Mouse (Mus musculus): Measurements from ENCODE around the gene Wrb. TPM values are rescaled to one million over a fixed set of nuclear protein-coding genes. Genes with fewer than 3 reads are reported as not detected.

The Wrb gene
- polyA plus RNA-seq, 1 experiment: 28.4 TPM

DNA sequence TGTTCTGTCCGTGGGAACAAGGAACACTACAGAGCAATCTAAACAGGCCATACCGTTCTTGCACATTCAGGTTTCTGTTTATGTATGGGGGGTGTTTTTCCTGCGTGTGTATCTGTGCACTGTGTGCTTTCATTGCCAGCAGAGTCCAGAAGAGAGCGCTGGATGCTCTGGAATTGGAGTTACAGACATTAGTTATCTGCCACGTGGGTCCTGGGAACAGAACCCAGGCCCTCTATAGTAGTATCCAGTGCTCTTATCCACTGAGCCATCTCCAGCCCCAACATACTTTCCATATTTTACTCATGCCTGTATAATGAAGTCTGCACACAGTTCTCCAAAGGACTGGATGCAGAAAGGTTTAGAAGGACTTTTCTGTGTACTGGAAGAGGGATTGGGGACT, 607 bp downstream of the Wrb start:
- DNase-seq (ENCODE audit: low read depth in 1 of 2, low spot score in 2 of 2): no peak
- Histone ChIP-seq H3K27ac (ENCODE audit: insufficient read depth, low read length) (no peak overlapping the region), H3K36me3 (ENCODE audit: control insufficient read depth, insufficient read depth, low read length) (no peaks in the 10 kb centered on the region), H3K4me3 (ENCODE audit: extremely low read depth, insufficient read depth, insufficient read length) (peak overlapping the region; percentile 70), H3K4me1 (ENCODE audit: control insufficient read depth, insufficient read depth, insufficient read length) (no peaks in the 10 kb centered on the region; the same call in 1 of the 2 replicates), H3K27me3 (ENCODE audit: control insufficient read depth, insufficient read depth, low read length) (no peaks in the 10 kb centered on the region)
- TF ChIP-seq CTCF (IDR thresholded peaks at IDR 0.05; ENCODE audit: extremely low read depth, insufficient read depth, insufficient read length, insufficient replicate concordance): no peak
- TF ChIP-seq POLR2A (IDR thresholded peaks at IDR 0.05; ENCODE audit: low read depth, low read length): no peak
- under 1% methylated on average over 5 of the region's 5 CpGs for WGBS

DNA sequence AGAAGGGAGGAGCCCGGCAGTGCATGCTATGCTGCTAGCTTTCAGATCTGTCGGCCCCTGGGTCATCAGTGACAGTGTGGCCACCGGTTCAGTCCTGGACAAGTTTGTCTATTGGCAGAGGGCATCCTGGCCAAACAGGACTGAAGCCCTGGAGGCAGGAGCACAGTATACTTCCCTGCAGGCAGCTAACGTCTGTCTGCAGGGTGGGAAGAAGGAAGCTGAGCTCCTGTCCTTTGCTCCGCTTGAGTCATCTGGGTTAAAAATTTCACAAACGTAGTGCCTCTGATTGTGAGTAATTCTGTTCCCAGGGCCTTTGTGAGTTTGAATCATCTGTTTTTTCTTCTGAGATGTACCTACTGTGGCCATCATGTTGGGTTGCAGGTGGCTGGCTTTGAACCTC, 3.6 kb downstream of the Wrb start:
- WGBS: 78% methylated on average over 6 of the region's 6 CpGs
- no peak for DNase-seq (ENCODE audit: low read depth in 1 of 2, low spot score in 2 of 2)
- no peak overlapping the region for H3K27ac ChIP-seq (ENCODE audit: insufficient read depth, low read length)
- H3K4me3 ChIP-seq (ENCODE audit: extremely low read depth, insufficient read depth, insufficient read length): no peak overlapping the region
- no peak for TF ChIP-seq POLR2A (IDR thresholded peaks at IDR 0.05; ENCODE audit: low read depth, low read length)
- TF ChIP-seq CTCF (IDR thresholded peaks at IDR 0.05; ENCODE audit: extremely low read depth, insufficient read depth, insufficient read length, insufficient replicate concordance): no peak
- H3K27me3 ChIP-seq (ENCODE audit: control insufficient read depth, insufficient read depth, low read length): no peaks in the 10 kb centered on the region
- no peaks in the 10 kb centered on the region for H3K36me3 ChIP-seq (ENCODE audit: control insufficient read depth, insufficient read depth, low read length)
- no peaks in the 10 kb centered on the region; the same call in 1 of the 2 replicates for H3K4me1 ChIP-seq (ENCODE audit: control insufficient read depth, insufficient read depth, insufficient read length)

GRCm38 (mm10) chr16:96149311-96149710, 4.1 kb downstream of the Wrb start:
- 82% methylated on average over 9 of the region's 9 CpGs for WGBS
- TF ChIP-seq CTCF (IDR thresholded peaks at IDR 0.05; ENCODE audit: extremely low read depth, insufficient read depth, insufficient read length, insufficient replicate concordance) (no peak), POLR2A (IDR thresholded peaks at IDR 0.05; ENCODE audit: low read depth, low read length) (no peak)
- Histone ChIP-seq H3K4me1 (ENCODE audit: control insufficient read depth, insufficient read depth, insufficient read length) (no peaks in the 10 kb centered on the region; the same call in 1 of the 2 replicates), H3K36me3 (ENCODE audit: control insufficient read depth, insufficient read depth, low read length) (no peaks in the 10 kb centered on the region), H3K27ac (ENCODE audit: insufficient read depth, low read length) (no peak overlapping the region), H3K27me3 (ENCODE audit: control insufficient read depth, insufficient read depth, low read length) (no peaks in the 10 kb centered on the region), H3K4me3 (ENCODE audit: extremely low read depth, insufficient read depth, insufficient read length) (no peak overlapping the region)
- DNase-seq (ENCODE audit: low read depth in 1 of 2, low spot score in 2 of 2): no peak

- TF ChIP-seq CTCF (IDR thresholded peaks at IDR 0.05; ENCODE audit: extremely low read depth, insufficient read depth, insufficient read length, insufficient replicate concordance): no peak
- TF ChIP-seq POLR2A (IDR thresholded peaks at IDR 0.05; ENCODE audit: low read depth, low read length): no peak
- DNase-seq (ENCODE audit: low read depth in 1 of 2, low spot score in 2 of 2): no peak
- H3K4me1 ChIP-seq (ENCODE audit: control insufficient read depth, insufficient read depth, insufficient read length): no peaks in the 10 kb centered on the region
- H3K27me3 ChIP-seq (ENCODE audit: control insufficient read depth, insufficient read depth, low read length): no peaks in the 10 kb centered on the region
- H3K27ac ChIP-seq (ENCODE audit: insufficient read depth, low read length): no peak overlapping the region
- H3K4me3 ChIP-seq (ENCODE audit: extremely low read depth, insufficient read depth, insufficient read length): no peak overlapping the region
- no peaks in the 10 kb centered on the region for H3K36me3 ChIP-seq (ENCODE audit: control insufficient read depth, insufficient read depth, low read length)
- WGBS: 79% methylated on average over 4 of the region's 4 CpGs
Observed at GRCm38 (mm10) chr16:96150995-96151394, 5.8 kb downstream of the Wrb start.

DNA sequence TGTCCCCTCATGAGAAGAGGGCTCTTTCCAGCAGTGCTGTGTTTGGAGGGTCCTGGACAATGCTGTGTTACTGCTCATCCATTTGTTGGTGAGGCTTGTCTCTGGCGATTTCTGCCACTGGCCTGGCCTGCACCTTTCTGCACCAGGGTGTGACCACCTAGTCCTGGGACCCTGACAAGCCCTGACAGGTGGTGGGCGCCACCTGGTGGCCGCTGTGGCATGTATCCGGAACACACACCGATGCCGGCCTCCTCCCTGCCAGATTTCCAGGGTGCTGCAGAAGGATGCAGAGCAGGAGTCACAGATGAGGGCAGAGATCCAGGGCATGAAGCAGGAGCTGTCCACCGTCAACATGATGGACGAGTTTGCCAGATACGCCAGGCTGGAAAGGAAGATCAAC, 6.3 kb downstream of the Wrb start:
- DNase-seq (ENCODE audit: low read depth in 1 of 2, low spot score in 2 of 2): peak; percentile 17 to 67
- H3K36me3 ChIP-seq (ENCODE audit: control insufficient read depth, insufficient read depth, low read length): no peaks in the 10 kb centered on the region
- no peak overlapping the region for H3K4me3 ChIP-seq (ENCODE audit: extremely low read depth, insufficient read depth, insufficient read length)
- TF ChIP-seq CTCF (IDR thresholded peaks at IDR 0.05; ENCODE audit: extremely low read depth, insufficient read depth, insufficient read length, insufficient replicate concordance) (peak; percentile 93), POLR2A (IDR thresholded peaks at IDR 0.05; ENCODE audit: low read depth, low read length) (no peak)
- no peak overlapping the region for H3K27ac ChIP-seq (ENCODE audit: insufficient read depth, low read length)
- H3K27me3 ChIP-seq (ENCODE audit: control insufficient read depth, insufficient read depth, low read length): no peaks in the 10 kb centered on the region
- WGBS: 37% methylated on average over 9 of the region's 9 CpGs
- no peaks in the 10 kb centered on the region for H3K4me1 ChIP-seq (ENCODE audit: control insufficient read depth, insufficient read depth, insufficient read length)

GRCm38 (mm10) chr16:96154476-96154875, 9.3 kb downstream of the Wrb start:
- DNase-seq (ENCODE audit: low read depth in 1 of 2, low spot score in 2 of 2): no peak
- peaks cover 6% of the 10 kb centered on the region for H3K27me3 ChIP-seq (ENCODE audit: control insufficient read depth, insufficient read depth, low read length)
- no peak overlapping the region for H3K4me3 ChIP-seq (ENCODE audit: extremely low read depth, insufficient read depth, insufficient read length)
- H3K4me1 ChIP-seq (ENCODE audit: control insufficient read depth, insufficient read depth, insufficient read length): peaks cover 4% of the 10 kb centered on the region; the same call in 1 of the 2 replicates
- TF ChIP-seq CTCF (IDR thresholded peaks at IDR 0.05; ENCODE audit: extremely low read depth, insufficient read depth, insufficient read length, insufficient replicate concordance): no peak
- TF ChIP-seq POLR2A (IDR thresholded peaks at IDR 0.05; ENCODE audit: low read depth, low read length): no peak
- WGBS: 91% methylated on average over 2 of the region's 2 CpGs
- H3K36me3 ChIP-seq (ENCODE audit: control insufficient read depth, insufficient read depth, low read length): no peaks in the 10 kb centered on the region
- H3K27ac ChIP-seq (ENCODE audit: insufficient read depth, low read length): no peak overlapping the region

GRCm38 (mm10) chr16:96156019-96156418, 10.8 kb downstream of the Wrb start:
- no peaks in the 10 kb centered on the region for H3K36me3 ChIP-seq (ENCODE audit: control insufficient read depth, insufficient read depth, low read length)
- H3K4me1 ChIP-seq (ENCODE audit: control insufficient read depth, insufficient read depth, insufficient read length): peaks cover 5% of the 10 kb centered on the region; the same call in 1 of the 2 replicates
- H3K27ac ChIP-seq (ENCODE audit: insufficient read depth, low read length): no peak overlapping the region
- no peak for DNase-seq (ENCODE audit: low read depth in 1 of 2, low spot score in 2 of 2)
- 85% methylated on average over 8 of the region's 8 CpGs for WGBS
- H3K27me3 ChIP-seq (ENCODE audit: control insufficient read depth, insufficient read depth, low read length): peaks cover 6% of the 10 kb centered on the region
- TF ChIP-seq CTCF (IDR thresholded peaks at IDR 0.05; ENCODE audit: extremely low read depth, insufficient read depth, insufficient read length, insufficient replicate concordance): no peak
- no peak for TF ChIP-seq POLR2A (IDR thresholded peaks at IDR 0.05; ENCODE audit: low read depth, low read length)
- no peak overlapping the region for H3K4me3 ChIP-seq (ENCODE audit: extremely low read depth, insufficient read depth, insufficient read length)
